Mouse (Mus musculus) heart, adult 2 months (tissue): ENCODE data around the gene Gsdmc4.
"Not testable (repeated sequence)": the region's sequence is repeated elsewhere in the genome, so short reads cannot be mapped to it uniquely, and the experiment has no call there.

Experiments
- CTCF ChIP-seq: fragments of 200-600 bp; IDR thresholded peaks from 2 replicates; pipeline ENCODE4 v1.8.1; 2022; ENCODE audit warnings: antibody characterized with exemption, mild to moderate bottlenecking, moderate library complexity
- POLR2A ChIP-seq: fragments of 200-500 bp; IDR thresholded peaks from 2 replicates; pipeline ENCODE4 v1.6.1; 2011; ENCODE audit warnings: mild to moderate bottlenecking, low read depth, low read length, control low read depth; ENCODE audit not compliant: insufficient read depth

DNA sequence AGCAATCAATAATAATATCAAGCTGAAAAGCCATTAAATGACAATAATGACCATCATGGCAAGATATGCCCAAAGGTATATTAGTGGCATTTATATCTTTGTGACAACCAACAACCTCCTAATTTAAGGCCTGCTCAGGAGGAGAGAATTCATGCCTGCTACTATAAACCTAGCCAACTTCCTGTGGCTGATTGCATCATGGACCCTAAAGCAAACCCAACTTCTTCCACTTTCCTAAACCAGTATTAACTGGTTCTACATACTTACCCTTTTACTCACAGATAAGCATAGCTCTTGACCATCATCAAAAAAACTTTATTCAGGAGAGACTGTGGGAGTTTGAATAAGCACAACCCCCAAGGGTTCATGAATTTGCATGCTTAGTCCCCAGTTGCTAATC lies 35.9 kb downstream of the Gsdmc4 start:
- TF ChIP-seq CTCF, POLR2A: not testable (repeated sequence)
